Mouse (Mus musculus): ENCODE data around the gene Iyd. TPM values are rescaled to one million over a fixed set of nuclear protein-coding genes. Genes with fewer than 3 reads are reported as not detected.
"Not testable (repeated sequence)": the region's sequence is repeated elsewhere in the genome, so short reads cannot be mapped to it uniquely, and the experiment has no call there.

The Iyd gene
- polyA plus RNA-seq (2012; rRNA removed) = 4.3 and 5.2 TPM in 2 replicates

DNA sequence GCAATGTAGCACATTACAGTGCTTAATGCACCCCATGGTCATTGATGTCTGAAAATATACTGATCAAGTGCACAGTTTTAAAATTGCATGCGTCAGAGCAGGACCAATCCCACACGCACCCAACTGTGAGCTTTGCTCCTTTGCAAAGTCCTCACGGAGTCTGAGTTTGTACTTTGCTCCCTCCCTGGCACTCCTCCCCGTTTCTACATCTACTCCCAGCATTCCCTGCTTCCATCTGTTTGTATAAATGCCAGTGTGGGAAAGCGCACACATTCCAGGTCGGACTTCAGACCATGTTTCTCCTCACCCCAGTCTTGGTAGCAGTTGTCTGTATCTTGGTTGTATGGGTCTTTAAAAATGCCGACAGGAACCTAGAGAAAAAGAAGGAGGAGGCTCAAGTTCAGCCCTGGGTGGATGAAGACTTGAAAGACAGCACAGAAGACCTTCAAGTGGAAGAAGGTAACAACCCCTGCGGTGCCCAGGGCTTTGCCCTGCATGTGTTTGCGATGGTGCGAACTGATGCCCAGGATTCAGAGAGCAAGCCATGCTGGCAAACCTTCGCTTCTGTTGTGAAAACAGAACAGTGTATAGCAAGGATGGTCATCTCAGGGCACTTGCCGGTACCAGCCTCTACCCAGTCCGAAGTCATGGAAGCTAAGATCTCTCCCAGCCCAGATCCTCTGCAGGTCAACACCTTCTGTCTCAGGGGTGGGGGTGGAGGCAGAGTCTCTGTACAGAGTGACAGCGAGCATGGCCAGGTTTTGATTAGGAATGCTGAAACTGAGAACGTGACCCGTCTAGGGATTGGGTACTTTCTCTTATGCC is at the start of gene Iyd:
TSS of gene Iyd (plus strand) at position 238 of the 825 bp plus-strand sequence.
- no peak within 1 kb of the TSS; the same call in 1 of the 2 replicates for H3K27ac ChIP-seq (ENCODE audit: insufficient read depth, low read depth, low read length)
- H3K36me3 ChIP-seq (ENCODE audit: control insufficient read depth, insufficient read depth, low read length) = no peaks in the 10 kb centered on the region
- TF ChIP-seq CTCF (IDR thresholded peaks at IDR 0.05; ENCODE audit: extremely low read depth, insufficient read length, insufficient replicate concordance, low read depth, low read length) = no peak
- TF ChIP-seq POLR2A (IDR thresholded peaks at IDR 0.05; ENCODE audit: low read depth, low read length) = no peak
- H3K27me3 ChIP-seq (ENCODE audit: control insufficient read depth, insufficient read depth, low read length) = no peaks in the 10 kb centered on the region
- peak within 1 kb of the TSS; percentile 24; the same call in 1 of the 2 replicates for H3K4me3 ChIP-seq (ENCODE audit: low read depth, low read length)
- peaks cover 11% of the 10 kb centered on the region; the same call in 1 of the 2 replicates for H3K4me1 ChIP-seq (ENCODE audit: control insufficient read depth, insufficient read depth, insufficient read length, low read length)
- WGBS = 50% methylated on average over 16 of the region's 16 CpGs

GRCm38 (mm10) chr10:3496791-3497190 is 43.2 kb upstream of the Iyd start:
- Histone ChIP-seq H3K36me3 (ENCODE audit: control insufficient read depth, insufficient read depth, low read length) (no peaks in the 10 kb centered on the region), H3K27ac (ENCODE audit: insufficient read depth, low read depth, low read length) (no peak overlapping the region), H3K4me1 (ENCODE audit: control insufficient read depth, insufficient read depth, insufficient read length, low read length) (no peaks in the 10 kb centered on the region), H3K4me3 (ENCODE audit: low read depth, low read length) (no peak overlapping the region), H3K27me3 (ENCODE audit: control insufficient read depth, insufficient read depth, low read length) (no peaks in the 10 kb centered on the region)
- TF ChIP-seq CTCF (IDR thresholded peaks at IDR 0.05; ENCODE audit: extremely low read depth, insufficient read length, insufficient replicate concordance, low read depth, low read length) (no peak), POLR2A (IDR thresholded peaks at IDR 0.05; ENCODE audit: low read depth, low read length) (no peak)
- 60% methylated on average over 2 of the region's 2 CpGs for WGBS

GRCm38 (mm10) chr10:3500846-3501245 is 39.2 kb upstream of the Iyd start:
- WGBS = 52% methylated on average over 6 of the region's 6 CpGs
- H3K27me3 ChIP-seq (ENCODE audit: control insufficient read depth, insufficient read depth, low read length); H3K4me1 ChIP-seq (ENCODE audit: control insufficient read depth, insufficient read depth, insufficient read length, low read length): not testable (repeated sequence)

GRCm38 (mm10) chr10:3507484-3508221 is 32.4 kb upstream of the Iyd start:
- H3K27ac ChIP-seq (ENCODE audit: insufficient read depth, low read depth, low read length) = no peak overlapping the region

More at GRCm38 (mm10) chr10:3500846-3501245, 39.2 kb upstream of the Iyd start:
- H3K4me3 ChIP-seq (ENCODE audit: low read depth, low read length); H3K27ac ChIP-seq (ENCODE audit: insufficient read depth, low read depth, low read length); H3K36me3 ChIP-seq (ENCODE audit: control insufficient read depth, insufficient read depth, low read length): not testable (repeated sequence)

GRCm38 (mm10) chr10:3508222-3508588 is 31.8 kb upstream of the Iyd start:
- H3K27ac ChIP-seq (ENCODE audit: insufficient read depth, low read depth, low read length) = no peak overlapping the region
- H3K27me3 ChIP-seq (ENCODE audit: control insufficient read depth, insufficient read depth, low read length) = no peaks in the 10 kb centered on the region
- H3K4me1 ChIP-seq (ENCODE audit: control insufficient read depth, insufficient read depth, insufficient read length, low read length) = peaks cover 3% of the 10 kb centered on the region; the same call in 1 of the 2 replicates
- no peak overlapping the region for H3K4me3 ChIP-seq (ENCODE audit: low read depth, low read length)
- TF ChIP-seq CTCF (IDR thresholded peaks at IDR 0.05; ENCODE audit: extremely low read depth, insufficient read length, insufficient replicate concordance, low read depth, low read length) (no peak), POLR2A (IDR thresholded peaks at IDR 0.05; ENCODE audit: low read depth, low read length) (no peak)
- no peaks in the 10 kb centered on the region for H3K36me3 ChIP-seq (ENCODE audit: control insufficient read depth, insufficient read depth, low read length)
- 82% methylated on average over 2 of the region's 2 CpGs for WGBS

More at GRCm38 (mm10) chr10:3507484-3508221, 32.4 kb upstream of the Iyd start:
- 37% methylated on average over 8 of the region's 8 CpGs for WGBS
- no peak overlapping the region for H3K4me3 ChIP-seq (ENCODE audit: low read depth, low read length)
- TF ChIP-seq CTCF (IDR thresholded peaks at IDR 0.05; ENCODE audit: extremely low read depth, insufficient read length, insufficient replicate concordance, low read depth, low read length) = no peak
- no peak for TF ChIP-seq POLR2A (IDR thresholded peaks at IDR 0.05; ENCODE audit: low read depth, low read length)
- H3K36me3 ChIP-seq (ENCODE audit: control insufficient read depth, insufficient read depth, low read length) = no peaks in the 10 kb centered on the region
- H3K27me3 ChIP-seq (ENCODE audit: control insufficient read depth, insufficient read depth, low read length) = no peaks in the 10 kb centered on the region
- no peaks in the 10 kb centered on the region; the same call in 1 of the 2 replicates for H3K4me1 ChIP-seq (ENCODE audit: control insufficient read depth, insufficient read depth, insufficient read length, low read length)

GRCm38 (mm10) chr10:3508746-3509145 is 31.3 kb upstream of the Iyd start:
- H3K4me3 ChIP-seq (ENCODE audit: low read depth, low read length) = no peak overlapping the region
- 89% methylated on average over 2 of the region's 2 CpGs for WGBS

More at GRCm38 (mm10) chr10:3508746-3509145, 31.3 kb upstream of the Iyd start:
- Histone ChIP-seq H3K27ac (ENCODE audit: insufficient read depth, low read depth, low read length) (no peak overlapping the region), H3K27me3 (ENCODE audit: control insufficient read depth, insufficient read depth, low read length) (no peaks in the 10 kb centered on the region), H3K4me1 (ENCODE audit: control insufficient read depth, insufficient read depth, insufficient read length, low read length) (peaks cover 3% of the 10 kb centered on the region; the same call in 1 of the 2 replicates), H3K36me3 (ENCODE audit: control insufficient read depth, insufficient read depth, low read length) (no peaks in the 10 kb centered on the region)
- no peak for TF ChIP-seq POLR2A (IDR thresholded peaks at IDR 0.05; ENCODE audit: low read depth, low read length)
- TF ChIP-seq CTCF (IDR thresholded peaks at IDR 0.05; ENCODE audit: extremely low read depth, insufficient read length, insufficient replicate concordance, low read depth, low read length) = no peak

Data from small intestine, adult 2 months (tissue).